Mouse (Mus musculus) thymus, adult 2 months (tissue): ENCODE data around the gene Vstm2l.

Experiments used
- CTCF ChIP-seq: fragments of 200-500 bp; IDR thresholded peaks from 2 replicates; pipeline ENCODE4 v1.5.1; 2012; ENCODE audit warnings: mild to moderate bottlenecking, control low read depth, low read length, moderate library complexity, borderline replicate concordance; ENCODE audit not compliant: control insufficient read depth, poor library complexity, insufficient read depth; ENCODE audit errors: extremely low read depth
- POLR2A ChIP-seq: fragments of 200-500 bp; IDR thresholded peaks from 2 replicates; pipeline ENCODE4 v1.6.1; 2012; ENCODE audit warnings: mild to moderate bottlenecking, low read length, control low read depth, moderate library complexity; ENCODE audit not compliant: control insufficient read depth, poor library complexity, insufficient read depth; ENCODE audit errors: extremely low read depth

- TF ChIP-seq CTCF (no peak), POLR2A (no peak)
Observed at GRCm38 (mm10) chr2:157897131-157897530, 17.3 kb upstream of the Vstm2l start.
